Mouse (Mus musculus): Measurements from ENCODE around the gene Hpse.

The Hpse gene

GRCm38 (mm10) chr5:100636794-100637544 is 82.5 kb downstream of the Hpse start:
- peak; percentile 18 to 19 for DNase-seq

GRCm38 (mm10) chr5:100635908-100636307 is 83.6 kb downstream of the Hpse start:
- DNase-seq: no peak

DNA sequence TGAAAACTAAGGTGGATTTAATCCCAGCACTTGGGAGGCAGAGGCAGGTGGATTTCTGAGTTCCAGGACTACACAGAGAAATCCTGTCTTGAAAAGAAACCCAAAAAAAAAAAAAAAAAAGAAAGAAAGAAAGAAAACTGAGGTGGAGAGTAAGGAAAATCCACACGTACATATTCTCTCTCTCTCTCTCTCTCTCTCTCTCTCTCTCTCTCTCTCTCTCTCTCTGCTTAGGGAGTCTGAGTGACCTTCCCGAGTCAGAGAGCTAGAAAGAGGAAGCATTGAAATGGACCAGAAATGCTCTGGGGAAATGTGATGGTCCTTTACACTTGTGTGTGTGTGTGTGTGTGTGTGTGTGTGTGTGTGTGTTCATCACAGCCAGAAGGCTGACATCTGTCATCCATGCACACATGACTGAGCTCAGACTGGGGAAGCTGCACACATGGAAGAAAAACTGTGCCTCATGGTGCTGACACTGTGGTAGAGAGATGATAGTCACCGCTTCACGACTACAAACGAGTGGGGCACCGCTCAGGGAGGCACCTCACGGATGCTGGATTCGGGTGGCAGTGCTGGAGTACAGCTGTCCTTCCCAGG is 84.5 kb downstream of the Hpse start:
- no peak for DNase-seq

- DNase-seq: no peak
These were observed 86.9 kb downstream of the Hpse start for GRCm38 (mm10) chr5:100632540-100633129.

All from cerebellum, postnatal 14 days (tissue).